Mouse (Mus musculus) ZHBTc4 (cell line): ENCODE measurements around the gene Cel.
A peak's percentile ranks its signal among the peaks of the same experiment; 100 is the strongest.

Experiments
- DNase-seq: peaks from one replicate; pipeline ENCODE4 v3.0.0-alpha.2; 2011; ENCODE audit warnings: low read depth, low spot score

Gene Cel

GRCm38 (mm10) chr2:28585043-28585571 lies 21.9 kb upstream of the Cel start:
- DNase-seq: peak; percentile 91

GRCm38 (mm10) chr2:28583651-28584050 lies 20.4 kb upstream of the Cel start, which contains the start of gene Gtf3c5:
Gene Gtf3c5 (minus strand): TSS chr2:28583751.
- no peak for DNase-seq

GRCm38 (mm10) chr2:28582647-28583353 lies 19.6 kb upstream of the Cel start:
- DNase-seq: peak; percentile 96

GRCm38 (mm10) chr2:28578003-28578402 lies 14.8 kb upstream of the Cel start:
- peak; percentile 72 for DNase-seq

GRCm38 (mm10) chr2:28576815-28577214 lies 13.6 kb upstream of the Cel start:
- no peak for DNase-seq

DNA sequence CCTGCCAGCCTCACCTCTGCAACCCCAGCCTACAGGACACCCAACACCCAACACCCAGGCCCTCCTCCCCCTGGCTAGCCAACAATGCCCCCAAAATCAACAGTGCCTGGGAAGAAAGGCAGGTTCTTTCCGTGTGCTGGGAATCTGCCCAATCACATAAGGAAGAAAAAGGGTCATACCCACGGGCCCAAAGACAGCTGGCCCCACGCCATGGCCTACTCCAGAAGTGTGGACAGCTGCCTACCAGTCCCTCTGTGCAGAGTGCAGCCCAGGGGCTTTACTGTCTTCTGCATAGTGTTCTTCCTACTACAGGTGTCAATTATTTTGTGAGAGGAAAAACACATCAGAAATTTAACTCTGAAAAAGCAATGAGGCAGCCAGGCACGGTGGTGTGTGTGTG lies 12.1 kb upstream of the Cel start:
- DNase-seq: no peak

DNA sequence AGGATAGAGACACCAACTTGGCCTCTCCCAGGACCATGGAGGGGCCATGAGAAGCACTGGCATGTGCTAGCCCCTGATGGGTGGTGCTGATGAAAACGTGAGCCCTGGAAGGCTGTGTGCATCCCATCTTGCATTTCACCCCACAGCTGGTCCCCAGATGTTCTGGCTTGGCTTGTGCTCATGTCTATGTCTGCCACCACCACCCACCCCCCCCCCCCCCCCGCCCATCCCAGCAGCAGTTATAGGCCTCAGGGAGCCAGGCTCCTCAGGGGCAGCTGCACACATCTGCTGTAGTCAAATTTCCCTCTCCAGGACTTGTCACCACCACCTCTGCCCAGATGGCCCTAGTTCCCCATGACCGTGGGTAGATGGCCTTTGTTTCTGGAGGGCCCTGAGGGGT lies 6.7 kb upstream of the Cel start:
- no peak for DNase-seq

- no peak for DNase-seq
Measured at GRCm38 (mm10) chr2:28566545-28566944, 3.3 kb upstream of the Cel start.

GRCm38 (mm10) chr2:28564380-28564779 lies 1.2 kb upstream of the Cel start:
- peak; percentile 20 for DNase-seq

GRCm38 (mm10) chr2:28563830-28564229 lies 627 bp upstream of the Cel start:
- no peak for DNase-seq

DNA sequence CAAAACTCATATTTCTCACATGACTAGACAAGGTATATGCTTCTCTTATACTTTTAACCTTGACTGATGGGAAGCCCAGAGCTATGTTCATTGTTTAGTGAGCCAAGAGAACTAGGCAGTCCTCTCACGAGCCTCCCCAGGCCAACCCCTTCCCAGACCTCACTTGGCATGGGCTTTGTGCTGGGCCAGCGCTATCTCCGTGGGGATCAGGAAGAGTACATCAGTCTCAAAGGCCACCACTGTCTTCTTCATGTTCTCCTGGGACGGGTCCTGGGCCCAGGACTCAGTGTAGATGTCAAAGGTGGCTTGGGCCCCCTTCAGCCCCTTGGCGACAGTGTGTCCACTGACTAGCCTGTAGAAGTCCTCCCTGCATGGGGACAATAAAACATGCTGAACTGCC lies 5.8 kb downstream of the Cel start:
- DNase-seq: no peak

GRCm38 (mm10) chr2:28552301-28552700 lies 10.9 kb downstream of the Cel start:
- DNase-seq: no peak

GRCm38 (mm10) chr2:28549157-28549556 lies 14.0 kb downstream of the Cel start:
- DNase-seq: no peak

DNA sequence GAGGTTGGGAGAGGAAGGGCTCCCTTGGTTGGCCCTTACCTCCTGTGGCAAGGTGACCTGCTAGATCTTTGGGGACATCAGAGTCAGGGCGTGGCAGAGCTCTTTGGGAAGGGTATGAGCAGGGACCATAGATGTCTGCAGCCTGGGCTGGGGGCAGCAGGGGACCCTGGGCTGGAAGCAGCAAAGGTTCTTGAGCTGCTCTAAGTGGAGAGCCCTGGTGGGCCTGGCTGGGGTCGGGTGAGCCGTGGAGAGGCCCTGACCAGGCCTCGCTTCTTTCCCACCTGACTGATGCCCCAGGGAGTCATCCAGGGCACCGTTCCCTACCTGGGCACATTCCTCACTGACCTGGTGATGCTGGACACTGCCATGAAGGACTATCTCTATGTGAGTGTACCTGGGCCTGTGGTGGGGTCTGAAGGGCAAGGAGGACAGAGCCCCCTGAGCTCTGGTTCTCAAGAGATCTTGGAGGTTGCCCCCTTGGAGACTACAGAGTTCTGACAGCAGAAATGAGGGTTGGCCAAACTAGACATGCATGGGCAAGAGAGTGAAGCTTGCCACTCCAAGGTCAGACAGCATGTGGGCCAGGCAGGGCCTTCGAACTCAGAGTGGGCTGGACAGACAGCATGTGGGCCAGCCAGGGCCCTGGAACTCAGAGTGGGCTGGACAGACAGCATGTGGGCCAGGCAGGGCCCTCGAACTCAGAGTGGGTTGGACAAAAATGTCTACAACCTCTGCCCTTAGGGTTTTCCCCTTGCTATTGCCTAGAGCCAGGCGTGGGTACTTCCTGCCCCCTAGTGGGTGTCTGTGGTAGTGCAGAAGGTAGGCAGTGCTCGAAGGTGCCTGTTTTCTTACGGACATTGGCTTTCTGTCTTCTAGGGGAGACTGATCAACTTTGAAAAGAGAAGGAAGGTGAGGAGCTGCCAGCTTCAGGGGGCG lies 15.7 kb downstream of the Cel start:
- DNase-seq: peak; percentile 84

- no peak for DNase-seq
Measured at GRCm38 (mm10) chr2:28546560-28546959, 16.6 kb downstream of the Cel start.

DNA sequence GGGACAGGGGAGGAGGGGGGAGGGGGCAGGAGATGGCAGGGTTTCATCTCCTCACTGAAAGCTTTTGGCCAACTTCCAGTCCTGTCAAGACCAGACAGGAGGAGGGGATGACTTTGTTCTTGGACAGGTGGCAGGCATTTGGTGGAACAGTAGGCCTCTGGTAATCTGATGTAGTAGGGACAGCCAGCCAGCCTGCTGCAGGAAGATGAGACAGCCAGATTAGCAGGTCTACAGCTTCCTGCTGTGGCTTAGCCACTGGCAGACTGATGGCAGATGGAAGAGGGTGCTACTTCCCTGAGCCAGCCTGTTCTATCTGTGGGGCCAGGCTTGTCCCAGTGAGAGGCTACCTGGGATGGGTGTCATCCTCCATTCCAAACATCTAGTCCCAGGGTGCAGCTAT lies 17.2 kb downstream of the Cel start:
- DNase-seq: no peak

- no peak for DNase-seq
Measured at GRCm38 (mm10) chr2:28543894-28544293, 19.3 kb downstream of the Cel start.

GRCm38 (mm10) chr2:28540587-28541227 lies 22.5 kb downstream of the Cel start:
- DNase-seq: no peak

DNA sequence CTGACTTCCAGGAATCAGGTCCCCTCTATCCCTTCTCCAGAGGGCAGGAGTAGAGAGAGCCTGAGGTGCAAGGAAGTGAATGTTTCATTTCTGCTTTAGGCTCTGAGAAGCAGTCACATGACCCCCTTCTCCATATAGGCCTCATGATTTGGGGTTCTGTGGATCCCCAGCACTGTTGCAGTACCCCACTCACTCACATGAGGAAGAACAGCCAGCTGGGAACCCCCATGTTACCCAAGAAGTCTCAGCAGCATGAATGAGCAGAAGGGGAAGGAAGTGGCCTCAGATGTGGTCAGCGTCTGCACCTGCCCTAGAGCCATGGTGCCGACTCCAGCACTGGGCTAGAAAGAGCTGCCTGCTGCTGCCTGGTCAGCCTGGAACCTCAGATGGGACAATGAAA lies 23.3 kb downstream of the Cel start:
- DNase-seq: no peak

- DNase-seq: no peak
Measured at GRCm38 (mm10) chr2:28539206-28539605, 24.0 kb downstream of the Cel start.

GRCm38 (mm10) chr2:28538817-28539128 lies 24.4 kb downstream of the Cel start:
- no peak for DNase-seq
